Mouse (Mus musculus) left cerebral cortex, adult 11 months (tissue): ENCODE data around the gene Olfr568.

Source experiments
- DNase-seq: peaks from one replicate; pipeline ENCODE4 v3.0.0; 2022; ENCODE audit warnings: low spot score

Gene Olfr568

DNA sequence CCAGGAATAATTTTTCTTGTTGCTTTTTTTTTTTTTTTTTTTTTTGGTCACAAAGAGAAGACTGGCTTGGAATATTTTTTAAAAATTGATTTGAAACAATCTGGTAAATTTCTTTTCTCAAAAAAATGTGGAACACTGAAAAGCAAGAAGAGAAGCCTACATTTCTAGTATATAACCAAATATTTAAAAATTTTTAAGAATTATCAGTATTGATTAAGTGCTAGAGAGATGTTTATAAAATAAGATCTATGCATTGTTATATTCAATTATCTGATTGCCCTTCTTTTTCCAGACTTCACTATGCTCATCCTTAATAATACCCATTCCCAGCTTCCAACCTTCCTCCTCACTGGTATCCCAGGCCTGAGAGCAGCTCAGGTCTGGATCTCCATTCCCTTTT lies at the start of gene Olfr568:
Gene Olfr568, plus strand, starts transcription at position 301 of the 400 bp plus-strand sequence.
- no peak for DNase-seq

- DNase-seq, result no peak
Observed at GRCm38 (mm10) chr7:102855807-102856206, 21.1 kb upstream of the Olfr568 start.

DNA sequence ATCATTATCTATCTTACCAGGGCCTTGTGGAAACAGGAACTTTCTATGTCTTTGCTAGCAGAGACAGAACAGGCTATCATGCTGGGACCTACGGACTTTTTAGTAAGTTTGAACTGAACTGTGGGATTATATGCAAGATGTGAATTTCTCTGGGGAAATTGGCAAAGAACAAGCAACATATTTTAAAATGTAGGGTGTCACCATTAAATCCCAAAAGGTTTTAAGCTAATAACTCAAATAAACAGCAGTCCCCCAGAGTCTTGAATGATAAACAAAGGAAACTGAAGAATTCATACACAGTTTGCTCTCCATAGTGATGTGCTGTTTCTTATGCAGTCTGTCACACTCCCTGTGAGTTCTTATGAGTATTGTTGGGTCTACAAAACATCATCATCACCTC lies 18.3 kb upstream of the Olfr568 start, which contains the start of gene Olfr566:
Gene Olfr566, minus strand, starts transcription at position 101 of the 400 bp plus-strand sequence.
- DNase-seq, result no peak

DNA sequence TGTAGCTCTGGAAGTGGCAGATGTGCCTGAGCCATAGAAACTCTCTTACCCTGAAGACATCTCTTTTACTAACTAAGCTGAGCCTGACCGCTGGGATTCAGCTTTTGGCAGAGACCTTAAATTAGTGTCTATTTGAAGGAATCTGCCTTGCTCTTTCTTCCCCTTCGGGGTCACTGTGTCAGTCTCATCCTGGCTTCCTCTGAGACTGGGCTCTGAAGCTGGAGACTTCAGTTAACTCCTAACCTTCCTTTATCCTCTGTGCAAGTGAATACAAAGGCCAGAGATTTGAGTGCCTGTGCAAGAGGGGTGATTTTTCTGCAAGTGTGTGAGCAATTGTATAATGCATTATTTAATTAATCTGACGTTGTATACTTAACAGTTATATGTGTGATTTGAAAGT lies 13.9 kb downstream of the Olfr568 start, which contains the start of gene Olfr569:
Gene Olfr569, minus strand, starts transcription at position 101 of the 400 bp plus-strand sequence.
- DNase-seq, result no peak

DNA sequence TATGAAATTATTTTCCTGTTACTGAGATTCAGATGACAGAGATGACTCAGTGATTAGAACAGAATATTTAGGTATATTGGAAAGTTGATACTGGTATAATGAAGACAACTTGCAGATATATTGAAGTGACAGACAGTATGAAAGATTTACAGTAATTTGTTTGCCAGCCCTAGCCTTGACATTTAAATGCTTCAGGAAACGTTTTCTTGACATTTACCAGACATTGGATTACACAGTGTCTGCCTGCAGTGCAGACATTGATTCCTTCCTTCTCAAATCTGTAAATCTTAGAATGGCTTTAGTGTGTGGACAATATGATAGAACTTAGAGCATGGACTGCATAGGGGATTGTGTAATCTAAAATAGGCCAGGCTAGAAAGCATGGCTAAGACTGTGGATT lies 38.3 kb downstream of the Olfr568 start:
- no peak for DNase-seq

DNA sequence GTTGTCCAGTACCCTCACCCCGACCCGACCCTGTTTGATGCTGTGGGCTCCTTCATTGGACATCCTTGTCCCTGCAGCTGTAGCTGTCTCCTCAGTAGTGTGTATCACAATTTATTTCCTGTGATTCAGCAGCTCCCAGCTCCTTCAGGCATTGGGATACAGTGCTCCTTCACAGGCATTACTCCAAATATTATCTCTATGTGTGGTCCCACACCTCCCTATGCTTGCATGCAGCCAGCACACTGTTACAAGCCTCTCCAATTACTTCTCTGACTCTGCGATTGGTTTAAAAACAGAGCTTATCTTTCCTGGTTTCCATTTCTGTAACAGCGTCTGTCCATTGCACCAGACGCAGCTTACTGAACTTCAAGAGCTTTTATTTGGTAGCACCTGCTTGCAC lies 39.5 kb downstream of the Olfr568 start:
- DNase-seq, result no peak

DNA sequence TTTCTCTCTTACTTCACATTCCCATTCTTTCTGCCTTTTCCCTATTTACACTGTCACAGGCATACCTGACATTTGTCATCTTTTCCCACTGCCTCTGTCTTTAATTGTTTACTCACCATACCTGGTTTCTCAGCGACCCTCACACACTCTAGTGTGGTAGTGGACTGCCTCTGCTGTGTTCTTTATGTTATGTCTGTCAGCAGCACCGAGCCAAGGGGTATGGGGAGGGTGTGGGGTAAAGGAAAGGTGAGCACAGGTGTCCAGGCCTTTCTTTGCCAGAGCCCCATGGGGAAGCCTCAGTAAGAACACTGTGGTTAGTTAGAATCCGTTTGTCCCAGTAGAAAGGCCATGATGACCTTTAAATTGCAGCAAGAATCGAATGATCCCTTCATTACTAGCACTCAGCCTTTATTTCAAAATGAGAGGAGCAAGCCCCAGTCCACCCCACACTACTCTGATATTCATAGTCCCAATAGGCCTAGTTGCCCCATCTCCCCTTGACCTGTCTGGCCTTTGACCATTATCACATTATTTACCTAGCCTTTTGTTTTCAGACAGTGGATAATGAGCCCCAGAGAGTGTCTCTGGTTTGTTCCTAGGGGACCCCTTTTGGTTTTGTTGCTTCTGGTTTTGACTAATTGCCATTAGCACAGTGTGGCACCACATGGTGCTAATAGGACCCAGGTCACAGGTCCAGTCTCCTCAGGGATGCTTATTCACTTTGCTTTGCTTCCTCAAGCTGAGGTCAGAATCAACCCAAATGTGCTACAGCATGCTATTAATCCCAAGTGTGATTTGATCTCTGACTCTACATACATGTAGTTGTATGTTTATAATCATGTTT lies 40.3 kb downstream of the Olfr568 start, which contains the start of gene Olfr571:
Gene Olfr571, minus strand, starts transcription at position 505 of the 844 bp plus-strand sequence.
- no peak for DNase-seq

DNA sequence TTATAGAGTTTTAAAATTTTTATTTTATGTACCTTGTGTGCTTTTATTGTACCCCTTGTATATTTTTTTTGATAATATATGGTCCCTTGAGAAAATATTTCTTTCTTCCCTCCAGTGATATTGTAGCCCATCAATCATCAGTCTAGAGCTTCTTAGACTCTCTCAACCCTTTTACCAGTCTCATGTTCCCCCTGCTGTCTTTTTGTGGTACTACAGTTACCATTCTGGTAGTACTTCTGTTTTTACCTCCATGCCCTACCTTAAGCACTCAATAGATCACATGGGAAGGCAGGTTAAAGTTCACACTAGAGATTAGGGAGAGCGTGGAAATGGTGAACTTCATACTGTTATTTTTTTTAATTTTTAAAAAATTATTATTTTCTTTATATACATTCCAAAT lies 42.7 kb downstream of the Olfr568 start:
- DNase-seq, result no peak

DNA sequence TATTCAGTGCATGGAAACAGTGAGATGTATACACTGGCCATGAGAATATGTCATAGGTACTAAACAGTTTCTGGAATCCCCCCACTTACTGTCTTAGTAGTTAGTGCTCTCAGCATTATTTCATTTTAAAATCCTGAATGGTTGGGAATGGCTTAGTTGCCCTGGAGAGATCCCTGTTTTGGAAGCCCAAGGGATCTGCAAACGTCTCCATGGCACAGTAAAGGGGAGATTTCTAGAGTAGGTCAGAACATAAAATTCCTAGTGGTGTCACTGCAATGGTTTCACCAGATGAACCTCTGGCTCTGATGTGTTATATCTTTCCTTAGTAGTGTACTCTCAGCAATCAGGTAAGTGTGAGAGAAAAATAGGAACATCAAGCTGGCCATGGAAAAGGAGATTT lies 47.2 kb downstream of the Olfr568 start, which contains the start of gene Olfr572:
Gene Olfr572, plus strand, starts transcription at position 301 of the 400 bp plus-strand sequence.
- DNase-seq, result no peak

GRCm38 (mm10) chr7:102927105-102927504 lies 50.2 kb downstream of the Olfr568 start:
- no peak for DNase-seq
